Mouse (Mus musculus): ENCODE measurements around the gene Mocs2.

DNA sequence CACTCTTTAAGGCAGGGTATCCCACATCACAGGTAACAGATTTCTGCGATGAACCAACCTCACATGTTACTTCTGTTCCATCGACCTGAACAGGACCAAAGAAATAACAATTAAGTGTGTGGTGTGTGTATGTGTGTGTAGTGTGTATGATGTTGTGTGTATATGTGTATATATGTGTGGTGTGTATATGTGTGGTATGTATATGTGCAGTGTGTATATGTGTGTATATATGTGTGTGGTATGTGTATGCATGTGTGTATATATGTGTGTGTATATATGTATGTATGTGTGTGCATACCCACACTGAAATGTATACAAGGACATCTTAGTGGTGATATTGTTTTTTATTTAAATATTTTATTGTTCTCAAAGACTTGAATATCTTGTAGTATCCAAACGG is 36.4 kb downstream of the Mocs2 start:
- TF ChIP-seq CTCF (IDR thresholded peaks at IDR 0.05; ENCODE audit: low read depth, low read length): no peak
- TF ChIP-seq POLR2A (IDR thresholded peaks at IDR 0.05; ENCODE audit: extremely low read depth, insufficient read depth, low read length): no peak

Data from liver, adult 2 months (tissue).